Mouse (Mus musculus) large intestine, adult 2 months (tissue): ENCODE data around the gene Spsb1. TPM values are rescaled to one million over a fixed set of nuclear protein-coding genes. Genes with fewer than 3 reads are reported as not detected.

Experiments
- DNase-seq: peaks from one replicate; pipeline ENCODE4 v3.0.0-alpha.2; 2012; ENCODE audit warnings: low read depth, low spot score
- WGBS: fragments of 180-500 bp; shearing (Covaris S2); methylation state at CpG from one replicate; pipeline ENCODE4 v1.1.7; 2018; 5-methylcytosine and 5-hydroxymethylcytosine counted together
- polyA plus RNA-seq: library from polyadenylated mRNA; depleted of rRNA; stranded (reverse); fragments of >200 nt; gene quantifications from 2 replicates; pipeline ENCODE4 v1.2.3, GENCODE M21; 2012

Spsb1 gene
- polyA plus RNA-seq, 1 experiment: 21.5 TPM

DNA sequence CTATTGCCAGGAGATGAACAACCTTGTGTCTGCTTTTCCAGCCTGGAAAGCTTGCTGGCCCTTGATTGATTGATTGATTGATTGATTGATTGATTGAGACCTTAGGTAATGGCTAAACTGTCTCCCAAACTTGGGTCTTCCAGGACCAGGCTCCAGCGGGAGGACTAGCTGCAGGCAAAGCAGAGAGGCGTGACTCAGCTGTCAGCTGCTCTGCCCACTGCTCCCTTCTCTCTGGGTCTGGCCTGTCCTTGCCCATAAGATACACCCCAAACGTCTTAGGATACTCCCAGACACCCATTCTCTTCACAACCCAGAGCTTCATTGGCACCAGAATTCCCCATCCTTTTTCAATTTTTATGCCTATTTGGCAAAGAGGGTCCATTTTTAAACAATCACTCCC, 24.1 kb downstream of the Spsb1 start:
- DNase-seq: no peak
- WGBS: 50% methylated on average over 3 of the region's 3 CpGs

DNA sequence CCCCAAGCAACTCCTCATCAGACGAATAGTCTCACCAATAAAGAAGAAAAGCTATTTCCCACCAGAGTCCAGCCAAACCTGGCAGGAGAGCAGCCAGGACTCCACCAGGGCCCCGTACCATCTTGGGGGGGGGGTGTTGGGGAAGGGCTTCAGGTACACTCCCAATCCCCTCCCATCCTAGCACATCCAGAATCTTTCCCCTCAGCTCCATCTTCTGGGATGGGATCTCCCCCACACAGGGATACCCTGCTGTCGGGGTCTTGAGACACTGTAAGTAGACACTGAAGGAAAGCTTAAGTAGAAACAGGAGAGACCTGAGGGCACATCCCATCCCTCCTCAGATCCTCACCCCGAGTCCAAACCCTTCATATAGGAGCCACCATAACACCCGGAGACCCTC, 31.8 kb downstream of the Spsb1 start:
- no peak for DNase-seq
- WGBS: 75% methylated on average over 4 of the region's 5 CpGs

DNA sequence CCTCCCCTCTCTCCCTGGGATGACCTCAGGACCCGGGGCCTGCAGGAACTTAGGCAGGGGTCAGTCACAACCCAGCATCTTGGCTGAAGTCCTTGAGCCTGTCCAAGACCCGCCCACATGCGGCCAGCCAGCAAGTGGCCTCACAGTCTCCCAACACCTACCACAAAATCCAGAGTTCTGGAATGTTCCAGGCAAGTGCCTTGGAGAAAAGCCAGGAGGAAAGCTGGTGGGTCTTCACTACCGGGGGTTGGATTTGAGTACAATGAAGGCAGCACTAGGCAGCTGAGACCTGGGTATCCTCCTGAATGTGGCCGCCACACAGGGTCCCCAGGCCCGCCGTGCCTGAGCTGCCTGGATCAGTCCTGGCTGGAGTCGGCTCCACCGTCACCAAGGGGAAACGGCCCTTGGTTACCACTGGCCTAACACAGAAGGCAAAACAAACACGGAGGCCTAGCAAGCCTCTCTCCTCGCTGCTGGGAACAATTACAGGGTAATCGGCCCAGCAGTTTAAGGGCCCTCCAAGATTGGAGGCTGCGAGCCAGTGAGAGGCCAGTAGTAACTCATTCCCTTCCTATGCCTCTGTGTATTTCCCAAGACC, 32.6 kb downstream of the Spsb1 start:
- whole genome bisulfite sequencing: 42% methylated on average over 14 of the region's 14 CpGs
- no peak for DNase-seq

DNA sequence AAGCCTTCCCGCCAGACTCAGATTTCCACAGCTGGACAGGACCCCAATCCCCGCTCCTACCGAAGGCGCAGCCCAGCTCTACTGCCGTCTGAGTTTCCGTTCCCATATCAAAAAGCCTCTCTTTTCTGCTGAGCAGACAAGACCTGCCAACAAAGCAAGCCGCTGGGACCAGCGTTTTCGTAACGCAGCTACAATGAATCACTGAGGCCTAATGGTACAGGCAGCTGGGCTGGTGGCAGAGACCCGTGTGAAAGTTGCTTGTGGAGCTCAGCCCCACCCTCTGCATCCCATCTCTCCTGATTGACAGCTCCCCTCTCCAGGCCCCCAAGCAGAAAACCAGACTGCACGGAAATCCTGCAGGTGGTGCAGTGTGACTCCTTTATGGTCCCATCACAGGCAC, 34.0 kb downstream of the Spsb1 start:
- DNase-seq: no peak
- WGBS: 42% methylated on average over 12 of the region's 12 CpGs

DNA sequence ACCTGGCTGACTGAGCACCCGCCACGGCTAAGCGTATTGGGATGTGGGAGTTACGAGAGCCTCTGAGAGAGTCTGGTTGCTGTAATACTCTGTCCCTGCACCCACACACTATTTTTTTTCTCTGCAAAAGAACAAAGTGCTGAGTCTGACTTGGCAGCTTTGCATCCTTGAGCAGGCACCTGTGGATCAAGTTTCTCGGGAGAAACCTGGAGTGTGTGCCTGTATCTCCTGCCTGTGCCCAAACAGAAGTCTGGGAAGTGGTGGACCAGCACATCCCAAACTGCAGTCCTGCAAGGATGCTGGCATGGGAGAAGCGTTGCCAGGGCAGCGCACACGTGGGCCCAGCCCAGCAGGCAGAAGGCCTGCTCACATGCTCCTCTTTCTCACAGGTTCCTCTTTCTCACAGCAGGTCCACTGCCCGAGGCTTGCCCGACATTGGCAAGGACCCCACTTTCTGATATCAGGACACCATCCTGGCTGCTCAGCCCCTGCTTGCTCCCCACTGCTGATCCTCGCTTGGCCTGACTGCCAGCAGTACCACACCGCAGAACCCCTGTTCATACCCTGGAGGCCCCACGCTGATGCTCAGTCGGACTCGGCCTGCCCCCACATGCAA, 36.3 kb downstream of the Spsb1 start:
- no peak for DNase-seq
- WGBS: 91% methylated on average over 15 of the region's 15 CpGs

DNA sequence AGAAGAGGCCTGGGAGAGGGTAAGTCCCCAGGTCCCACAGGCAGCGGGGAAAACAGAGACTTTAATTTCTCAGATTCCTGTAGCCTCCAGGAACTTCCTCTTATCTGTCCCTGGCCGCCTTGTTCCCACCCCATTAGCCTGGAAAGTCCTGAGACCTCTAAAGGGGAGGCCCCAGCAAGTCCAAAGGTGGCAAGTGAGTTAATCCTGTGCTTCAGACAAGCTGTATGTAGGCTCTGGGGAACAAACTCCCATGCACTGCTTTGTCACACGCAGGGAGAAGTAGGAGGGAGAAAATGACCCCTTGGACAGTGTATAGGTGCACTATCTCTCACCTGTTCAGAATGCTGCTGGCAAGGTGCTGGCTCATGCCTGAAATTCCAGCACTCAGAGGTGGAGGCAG, 38.0 kb downstream of the Spsb1 start:
- no peak for DNase-seq
- 29% methylated on average over 3 of the region's 3 CpGs for WGBS

DNA sequence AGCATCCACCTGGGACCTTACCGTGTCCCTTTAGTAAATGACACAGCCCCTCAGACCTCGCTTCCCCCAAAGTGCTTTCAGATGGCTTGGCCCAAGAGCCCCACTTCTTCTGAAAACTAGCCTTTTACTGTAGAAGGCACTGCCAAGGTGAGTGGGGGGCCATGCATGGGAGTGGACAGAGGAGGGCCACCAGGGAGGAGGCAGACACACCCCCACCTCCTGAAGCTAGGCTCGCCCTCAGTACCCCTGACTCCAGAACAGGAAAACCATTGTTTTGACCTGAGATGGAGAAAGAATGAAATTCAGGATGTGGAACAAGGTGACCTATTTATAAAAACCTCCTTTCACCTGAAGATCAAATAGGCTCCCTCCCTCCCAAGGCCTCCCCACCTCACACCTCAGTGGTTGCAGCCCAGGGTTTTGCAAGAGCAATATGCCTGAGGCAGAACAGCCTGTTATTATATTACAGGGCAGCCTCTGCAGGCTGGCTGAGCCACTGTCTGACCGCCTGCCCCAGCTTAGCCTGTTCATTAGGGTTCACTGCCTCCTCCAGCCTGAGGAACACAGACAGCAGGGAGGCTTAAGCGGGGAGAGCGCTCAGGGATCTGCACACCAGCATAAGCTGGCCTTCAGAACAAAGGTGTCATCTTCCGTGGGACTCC, 41.0 kb downstream of the Spsb1 start:
- DNase-seq: no peak
- WGBS: 87% methylated on average over 7 of the region's 7 CpGs

DNA sequence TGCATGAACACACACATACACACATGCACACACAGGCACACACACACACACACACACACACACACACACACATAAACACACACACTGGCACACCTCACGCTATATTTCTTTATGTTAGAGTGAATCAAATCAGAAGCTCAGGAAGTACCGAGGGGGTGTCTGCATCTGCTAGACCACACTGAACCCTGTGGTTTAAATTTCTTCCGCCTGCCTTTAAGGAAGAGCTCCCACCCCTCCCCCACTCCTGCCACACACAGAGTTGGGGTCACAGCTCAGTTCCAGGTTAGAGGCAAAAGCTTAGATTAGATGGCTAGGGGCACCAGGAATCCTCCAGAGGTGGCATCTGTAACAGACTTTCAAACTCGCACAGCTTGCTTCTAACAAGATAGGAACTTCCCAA, 42.4 kb downstream of the Spsb1 start:
- 70% methylated on average over 4 of the region's 4 CpGs for WGBS
- DNase-seq: no peak

DNA sequence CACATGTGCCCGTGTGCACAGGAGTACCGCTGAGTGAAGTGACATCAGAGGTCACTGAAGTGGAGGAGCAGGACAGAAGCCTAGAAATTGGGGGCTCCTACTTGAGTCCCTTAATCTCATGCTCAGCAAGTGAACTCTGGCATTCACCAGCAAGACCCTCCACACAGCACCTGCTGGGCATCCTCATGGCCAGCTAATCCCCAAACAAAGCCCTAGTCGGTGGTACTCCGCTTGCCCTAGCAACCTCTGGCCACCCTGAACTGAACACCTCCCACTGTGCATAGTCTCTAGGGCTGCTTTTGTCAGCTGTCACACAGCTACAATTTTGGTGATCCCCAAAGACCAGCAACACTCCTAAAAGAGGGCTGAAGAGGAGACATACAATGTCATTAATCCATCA, 44.3 kb downstream of the Spsb1 start:
- WGBS: 92% methylated on average over 4 of the region's 4 CpGs
- no peak for DNase-seq

DNA sequence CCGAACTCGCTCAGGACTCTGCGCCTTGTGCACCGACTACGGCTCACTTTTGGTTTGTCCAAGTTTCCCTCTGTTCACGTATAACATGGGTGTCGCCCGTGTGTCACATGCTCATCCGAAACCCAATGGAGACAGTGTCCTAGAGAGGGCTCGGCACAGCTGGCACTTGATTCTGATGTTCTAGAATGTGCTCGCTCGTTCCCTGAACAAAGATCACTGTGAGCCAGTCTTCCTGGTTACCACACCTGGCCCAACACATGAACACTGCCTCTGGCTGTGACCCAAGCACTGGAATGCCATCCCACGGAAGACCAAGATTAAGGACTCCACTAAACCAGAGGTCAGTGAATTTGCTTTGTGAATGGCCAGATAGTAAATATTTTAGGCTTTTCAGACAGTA, 45.3 kb downstream of the Spsb1 start:
- WGBS: 40% methylated on average over 13 of the region's 13 CpGs
- DNase-seq: peak; percentile 76

DNA sequence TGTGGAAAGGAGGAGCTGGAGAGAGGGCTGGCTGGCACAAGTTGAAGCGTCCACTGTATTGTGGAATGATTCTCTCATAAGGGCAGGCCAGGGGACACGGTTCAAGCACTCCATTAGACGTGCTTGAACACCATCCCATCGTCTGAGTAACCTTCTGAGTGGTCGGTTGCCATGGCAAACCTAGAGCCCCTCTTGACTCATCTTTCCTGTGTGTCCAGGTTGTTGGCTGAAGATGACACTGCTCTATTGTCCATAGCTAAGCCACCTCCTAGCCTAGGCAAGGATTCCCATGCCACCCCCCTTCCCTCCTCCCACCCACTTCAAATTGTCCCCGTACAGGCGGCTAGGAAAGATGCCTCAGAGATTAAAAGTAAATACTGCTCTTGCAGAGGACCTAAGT, 45.9 kb downstream of the Spsb1 start:
- no peak for DNase-seq
- 84% methylated on average over 7 of the region's 7 CpGs for WGBS

DNA sequence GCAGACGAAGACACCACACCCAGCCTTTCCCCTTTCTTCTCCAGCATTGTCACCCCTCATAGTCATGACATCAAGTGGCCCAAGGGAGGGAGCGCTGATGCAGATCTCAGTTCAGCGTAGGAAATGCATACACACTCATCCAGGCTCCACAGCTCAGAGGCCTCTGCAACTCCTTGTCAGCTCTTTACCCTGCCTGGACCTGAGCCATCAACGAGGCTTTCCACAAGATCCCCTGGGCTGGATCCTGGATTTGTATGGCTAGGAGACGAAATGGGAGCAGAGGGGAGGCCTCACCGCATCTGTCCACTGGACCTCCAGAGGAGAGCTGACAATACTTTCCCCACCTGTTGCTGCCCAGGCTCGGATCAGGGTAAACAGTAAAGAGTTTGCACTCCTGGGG, 47.2 kb downstream of the Spsb1 start:
- WGBS: 75% methylated on average over 7 of the region's 7 CpGs
- DNase-seq: no peak

DNA sequence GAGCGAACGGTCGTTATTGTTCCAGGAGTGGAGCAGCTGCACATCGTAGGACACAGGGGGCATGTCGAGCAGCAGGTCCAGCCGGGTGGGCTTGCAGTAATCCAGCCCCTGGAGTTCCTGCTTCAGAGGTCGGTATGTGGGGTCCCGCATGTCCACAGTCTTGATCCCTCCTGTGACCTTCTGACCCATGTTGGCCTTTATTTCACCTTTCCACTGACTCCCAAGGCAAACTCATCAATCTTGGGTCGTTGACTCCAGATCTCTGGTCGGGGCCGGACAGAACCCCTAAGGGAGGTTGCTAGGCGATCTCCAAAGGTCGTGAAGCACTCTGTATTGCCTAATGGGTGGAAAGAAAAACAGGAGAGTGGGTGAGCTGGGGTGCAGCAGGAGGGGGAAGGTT, 47.9 kb downstream of the Spsb1 start:
- 71% methylated on average over 13 of the region's 13 CpGs for WGBS
- DNase-seq: no peak

DNA sequence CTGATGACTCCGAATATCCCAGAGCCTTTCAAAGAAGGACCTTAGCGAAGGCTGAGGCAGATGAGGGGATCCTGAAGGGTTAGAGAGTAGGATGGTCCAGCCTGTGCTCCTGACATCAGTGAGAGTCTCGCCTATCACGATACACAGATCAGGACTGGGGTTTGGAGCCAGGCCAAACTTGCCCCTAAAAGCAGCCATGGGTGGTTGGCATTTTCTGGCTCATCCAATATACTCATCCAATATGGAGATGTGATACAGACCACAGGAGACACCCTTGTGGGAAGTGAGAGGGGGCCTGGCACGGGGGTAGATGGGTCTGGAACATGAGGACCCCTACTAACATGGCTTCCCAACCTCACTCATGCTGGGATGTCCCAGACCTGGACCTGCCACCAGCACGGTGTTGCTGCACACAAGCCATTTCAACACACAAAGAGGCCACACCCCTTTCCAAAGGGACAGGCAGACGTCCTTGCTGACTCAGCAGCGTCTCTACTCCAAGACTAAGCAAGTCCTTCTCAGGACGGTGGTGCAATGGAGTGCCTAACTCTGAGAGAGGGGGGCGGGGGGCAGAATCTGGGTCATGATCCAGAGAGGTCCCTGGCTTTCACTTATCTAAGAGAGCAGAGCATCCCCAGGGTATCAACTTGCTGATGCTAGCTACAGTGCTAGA, 49.4 kb downstream of the Spsb1 start:
- no peak for DNase-seq
- 77% methylated on average over 10 of the region's 10 CpGs for WGBS

DNA sequence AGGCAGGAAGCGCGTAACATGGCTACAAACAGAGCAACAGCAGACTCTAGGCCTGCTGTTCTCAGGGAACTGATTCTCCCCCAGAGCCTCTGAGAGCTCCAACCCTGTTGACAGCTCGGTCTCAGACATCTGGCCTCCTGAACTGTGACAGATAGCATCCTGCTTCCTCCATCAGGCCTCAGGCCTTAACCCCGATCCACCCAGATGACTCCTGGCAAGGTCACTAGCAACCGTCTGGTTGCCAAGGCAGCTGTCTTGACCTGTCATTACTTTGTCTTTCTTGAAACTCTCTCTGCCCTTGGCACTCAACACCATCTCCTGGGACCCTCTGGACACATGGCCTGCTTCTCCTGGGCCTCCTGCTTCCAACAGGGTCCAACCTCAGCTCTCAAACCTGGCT, 51.8 kb downstream of the Spsb1 start:
- WGBS: 64% methylated on average over 5 of the region's 5 CpGs
- DNase-seq: no peak

DNA sequence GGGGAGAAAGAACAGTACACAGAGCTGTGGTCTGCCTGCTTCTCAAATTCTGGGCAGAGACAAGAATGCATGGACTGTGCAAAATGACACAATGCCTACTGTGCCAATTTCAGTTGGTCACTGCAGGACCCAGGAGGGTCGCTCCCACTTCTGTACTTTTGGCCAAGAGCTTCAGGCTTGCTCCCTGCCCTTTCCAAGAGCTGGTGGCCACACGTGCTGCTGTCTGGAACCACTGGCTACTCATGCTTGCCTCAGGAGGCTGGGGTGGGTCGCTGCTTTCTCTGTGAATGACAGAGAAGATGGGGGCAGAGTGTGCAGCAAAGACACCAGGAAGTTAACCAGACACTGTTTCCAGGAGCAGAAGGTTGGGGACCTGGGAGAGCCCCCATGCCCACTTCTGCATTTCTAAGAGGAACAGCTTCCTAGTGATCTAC, 53.5 kb downstream of the Spsb1 start:
- 57% methylated on average over 3 of the region's 3 CpGs for WGBS
- DNase-seq: no peak

DNA sequence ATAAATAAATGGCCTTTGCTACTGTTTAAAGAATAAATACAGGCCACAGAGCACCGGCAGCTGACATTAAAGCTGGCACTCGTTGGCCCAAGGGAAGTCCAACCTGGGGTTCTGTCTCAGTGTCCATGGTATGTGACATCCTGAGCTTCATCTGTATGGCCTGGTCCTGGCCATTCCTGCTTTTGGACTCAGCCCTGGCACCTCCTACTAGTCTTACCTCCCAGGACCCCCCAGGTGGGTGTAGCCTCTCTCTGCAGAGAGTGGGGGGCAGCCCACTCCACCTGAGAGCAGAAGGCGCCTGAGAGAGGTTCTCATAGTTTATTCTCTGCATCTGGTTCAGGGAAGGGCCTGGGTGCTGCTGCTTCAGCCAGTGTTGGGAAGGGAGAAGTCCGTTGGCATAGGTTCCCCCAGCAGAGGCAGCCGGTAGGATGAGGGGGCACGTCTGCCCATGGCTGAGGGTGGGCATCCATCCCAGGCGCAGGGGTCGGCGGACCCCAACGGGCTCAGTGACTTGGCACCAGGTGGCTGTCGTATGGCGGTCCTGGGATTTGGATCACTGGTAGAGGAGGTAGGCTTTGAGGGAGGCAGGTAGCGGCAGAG, 57.1 kb downstream of the Spsb1 start:
- no peak for DNase-seq
- WGBS: 92% methylated on average over 13 of the region's 13 CpGs

DNA sequence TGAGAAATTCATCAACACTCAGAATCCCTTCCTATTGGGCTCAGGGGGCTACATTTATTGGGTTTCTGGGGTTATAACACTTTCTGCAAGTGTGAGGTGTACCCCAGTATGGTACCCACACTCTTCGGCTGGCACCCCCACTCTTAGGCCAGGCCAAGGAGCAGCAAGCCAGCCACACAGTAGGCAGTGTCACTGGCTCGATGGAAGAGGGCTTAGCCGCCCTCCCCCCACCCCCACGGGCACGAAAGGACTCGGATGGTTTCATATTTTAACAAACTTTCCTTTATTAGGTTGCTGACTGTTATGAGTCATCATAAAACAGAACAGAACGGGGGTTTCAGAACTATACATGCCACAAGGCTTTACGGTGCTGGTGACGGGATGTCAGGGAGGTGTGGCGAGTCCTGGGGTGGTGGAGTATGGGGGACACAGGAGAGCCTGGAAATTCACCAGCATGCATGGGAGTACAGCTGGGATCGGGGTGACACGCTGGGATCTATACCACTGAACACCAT, 58.8 kb downstream of the Spsb1 start:
- no peak for DNase-seq
- 62% methylated on average over 12 of the region's 12 CpGs for WGBS

DNA sequence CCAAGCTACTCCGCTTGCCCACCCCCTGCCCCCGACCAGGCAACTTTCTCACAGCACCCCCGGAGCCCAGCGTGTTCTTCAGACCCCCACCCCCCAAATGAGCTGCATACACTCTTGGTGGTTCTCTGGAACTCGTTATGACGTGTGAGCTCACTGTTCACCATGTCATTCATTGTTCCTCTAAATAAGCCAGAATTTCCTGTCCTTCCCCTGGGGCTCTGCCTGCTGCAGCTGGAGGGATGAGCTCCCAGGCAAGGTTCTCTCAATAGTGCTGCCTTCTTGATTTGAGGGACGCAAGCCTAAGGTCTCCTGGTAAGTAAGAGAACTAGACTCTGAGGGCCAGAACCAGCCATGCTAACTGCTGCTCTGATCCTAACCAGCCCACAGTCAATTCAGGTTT, 59.6 kb downstream of the Spsb1 start:
- DNase-seq: no peak
- WGBS: 78% methylated on average over 7 of the region's 7 CpGs

DNA sequence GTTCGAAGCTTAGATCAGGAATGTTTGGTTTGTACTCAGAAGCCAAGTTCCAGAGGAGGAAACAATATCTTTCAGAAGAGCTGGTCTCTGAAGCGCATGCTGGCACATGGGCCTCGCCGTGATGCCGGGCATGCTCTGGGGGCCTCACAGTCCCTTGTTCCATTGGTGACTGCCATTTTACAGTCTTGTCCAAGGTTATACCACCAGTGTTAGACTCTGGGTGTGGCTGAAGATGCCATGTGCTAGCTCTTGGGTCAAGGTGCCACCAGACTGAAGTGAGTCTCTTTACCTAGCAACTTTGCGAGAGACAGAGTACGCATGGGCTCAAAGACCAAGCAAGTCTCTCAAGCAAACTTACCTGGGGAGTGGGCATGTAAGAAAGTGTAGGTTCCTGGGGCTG, 60.5 kb downstream of the Spsb1 start:
- DNase-seq: no peak
- 84% methylated on average over 7 of the region's 7 CpGs for WGBS
